Mouse (Mus musculus) spleen, adult 2 months (tissue): ENCODE measurements around the gene Fgfr2.
"Not testable (repeated sequence)": the region's sequence is repeated elsewhere in the genome, so short reads cannot be mapped to it uniquely, and the experiment has no call there.

Experiments
- CTCF ChIP-seq: fragments of 200-500 bp; IDR thresholded peaks from 2 replicates; pipeline ENCODE4 v1.5.1; 2011; ENCODE audit warnings: mild to moderate bottlenecking, inconsistent platforms; ENCODE audit not compliant: insufficient read depth, insufficient read length, insufficient replicate concordance; ENCODE audit errors: extremely low read depth
- POLR2A ChIP-seq: fragments of 200-500 bp; IDR thresholded peaks from 2 replicates; pipeline ENCODE4 v1.6.1; 2011; ENCODE audit warnings: low read depth, low read length, inconsistent platforms

DNA sequence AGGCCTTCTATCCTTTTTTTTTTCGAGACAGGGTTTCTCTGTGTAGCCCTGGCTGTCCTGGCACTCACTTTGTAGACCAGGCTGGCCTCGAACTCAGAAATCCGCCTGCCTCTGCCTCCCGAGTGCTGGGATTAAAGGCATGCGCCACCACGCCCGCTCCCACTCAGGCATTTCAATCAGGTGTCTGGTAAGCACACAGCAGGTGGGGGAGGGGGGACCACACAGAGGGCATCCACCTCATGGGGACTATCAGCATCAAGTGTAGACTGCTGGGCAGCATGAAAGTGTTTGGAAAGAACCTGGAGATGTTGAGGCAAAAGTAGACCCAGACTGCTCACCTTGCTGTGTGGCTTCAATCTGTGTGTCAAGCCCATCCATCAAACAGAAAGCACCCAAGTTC is 27.5 kb downstream of the Fgfr2 start:
- not testable (repeated sequence) for TF ChIP-seq CTCF, POLR2A
